Comparison of ENCODE assay signal across 9 mouse cellular contexts in genomic region chr3:137547414-137547877, GRCm38 (mm10).
A peak's percentile ranks its signal among the peaks of the same experiment; 100 is the strongest.
DNase-seq lines count a peak whose midpoint lies in the region; ATAC-seq lines count a peak whose summit lies in the region.
"Had no signal": no experiment of that assay in that cellular context is flagged by ENCODE, and none has a peak within 500 bp of the region (broad histone marks: within the 10 kb centered on the region; RNA-seq: fewer than 3 reads in every experiment).

No protein-coding gene starts in this region.

- peak; percentile 57; the same call in 1 of the 2 replicates for ATAC-seq in midbrain, embryonic 14.5 days (ENCODE audit: low FRiP score, low TSS enrichment)
- no peak for ATAC-seq in granulocyte monocyte progenitor cell, adult 5-6 weeks (replicated peaks; ENCODE audit: poor library complexity, severe bottlenecking)

- no peaks in the 10 kb centered on the region for H3K36me3 ChIP-seq in midbrain, embryonic 14.5 days (ENCODE audit: control insufficient read depth, insufficient read depth, low read length)

- intact Hi-C loops in heart, postnatal 10 days (cut with DNase I): no loop called here

- no peak overlapping the region for H3K27ac ChIP-seq in midbrain, embryonic 14.5 days (replicated peaks; ENCODE audit: low read depth, low read length)
- H3K27ac ChIP-seq: macrophage had no signal

- H3K4me2 ChIP-seq in midbrain, embryonic 14.5 days (ENCODE audit: low read length): peak overlapping the region; percentile 50

- H3K4me3 ChIP-seq in midbrain, embryonic 14.5 days (replicated peaks; ENCODE audit: low read depth, low read length): peak overlapping the region; percentile 15; the same call in 1 of the 2 replicates

- H3K9ac ChIP-seq in midbrain, embryonic 14.5 days (replicated peaks; ENCODE audit: low read length): peak overlapping the region; percentile 27; the same call in 1 of the 2 replicates

- peaks cover 21% of the 10 kb centered on the region for H3K27me3 ChIP-seq in midbrain, embryonic 14.5 days (ENCODE audit: control insufficient read depth, insufficient read depth, low read length)

- H3K4me1 ChIP-seq in midbrain, embryonic 14.5 days (ENCODE audit: control insufficient read depth, insufficient read depth, low read length): peaks cover 10% of the 10 kb centered on the region; the same call in 1 of the 2 replicates

- 3% methylated on average over 12 of the region's 12 CpGs for WGBS in midbrain, embryonic 14.5 days

- no peaks in the 10 kb centered on the region for H3K9me3 ChIP-seq in midbrain, embryonic 14.5 days (ENCODE audit: control insufficient read depth, low read length)

- DNase-seq in adrenal gland, adult 2 months: peak; percentile 1
- no peak for DNase-seq in adrenal gland, adult 18-20 months (ENCODE audit: low spot score in 2 of 2)
- DNase-seq in right cerebral cortex, postnatal 10 days (ENCODE audit: low spot score in 2 of 2): peak; percentile 32 to 38
- DNase-seq in right cerebral cortex, postnatal 25 days: no peak
- DNase-seq in heart, postnatal 10 days: peak; percentile 7 to 24
- peak; percentile 74 for DNase-seq in midbrain, embryonic 14.5 days
- no peak for DNase-seq in thymus, postnatal 0 days (ENCODE audit: low spot score)

Comparison
In these comparisons a context has a peak if more than half of its experiments do, and no peak if none do; other contexts are left out.
1. DNase-seq: peak in adrenal gland, adult 2 months (single experiment), right cerebral cortex, postnatal 10 days (2 of 2), heart, postnatal 10 days (2 of 2) and midbrain, embryonic 14.5 days (single experiment); none in adrenal gland, adult 18-20 months (0 of 2), right cerebral cortex, postnatal 25 days (single experiment) and thymus, postnatal 0 days (single experiment).